Mouse (Mus musculus) CD4-positive, CD25-positive, alpha-beta regulatory T cell, adult 2 months (primary cell): ENCODE results near the gene Cfd.

Experiments
- DNase-seq: peaks from one replicate; pipeline ENCODE4 v3.0.0-alpha.2; 2012; ENCODE audit warnings: low read depth, low spot score

Cfd gene

GRCm38 (mm10) chr10:79933145-79933679 lies 42.6 kb downstream of the Cfd start:
- DNase-seq, result no peak

GRCm38 (mm10) chr10:79933861-79934260 lies 43.2 kb downstream of the Cfd start:
- no peak for DNase-seq

GRCm38 (mm10) chr10:79934272-79934721 lies 43.6 kb downstream of the Cfd start:
- no peak for DNase-seq

GRCm38 (mm10) chr10:79934794-79935569 lies 44.3 kb downstream of the Cfd start:
- DNase-seq, result no peak

- DNase-seq, result no peak
These were observed 45.7 kb downstream of the Cfd start for GRCm38 (mm10) chr10:79936284-79936910.

GRCm38 (mm10) chr10:79936911-79937441 lies 46.3 kb downstream of the Cfd start:
- DNase-seq, result peak; percentile 92

GRCm38 (mm10) chr10:79937775-79938526 lies 47.3 kb downstream of the Cfd start:
- DNase-seq, result no peak

GRCm38 (mm10) chr10:79940749-79941148 lies 50.1 kb downstream of the Cfd start:
- no peak for DNase-seq
